Mouse (Mus musculus): Measurements from ENCODE around the gene Parn. TPM values are rescaled to one million over a fixed set of nuclear protein-coding genes. Genes with fewer than 3 reads are reported as not detected.
A peak's percentile ranks its signal among the peaks of the same experiment; 100 is the strongest.

The Parn gene
- total RNA-seq, 2 experiments from 2014 or later = 27.7 to 30.8 TPM

- DNase-seq (ENCODE audit: low spot score in 2 of 2) = peak in 1 of 2 experiments; percentile 20
These were observed 176.2 kb downstream of the Parn start for GRCm38 (mm10) chr16:13491776-13492175.

Other genes starting within 250 kb of the Parn start
- gene Bfar, start 3.7 kb upstream of the Parn start, total RNA-seq (2021) = 10 to 100 TPM; 44.9 to 46.0 TPM
- gene 3110001I22Rik, start 3.8 kb upstream of the Parn start, total RNA-seq (2021) = 1 to 10 TPM; 3.1 to 4.2 TPM
- not detected for gene Pla2g10, start 62.8 kb upstream of the Parn start, total RNA-seq (2021)
- 10 to 100 TPM; 43.5 to 47.5 TPM for gene Rrn3, start 112.5 kb upstream of the Parn start, total RNA-seq (2021)
- gene Ntan1, start 150.7 kb upstream of the Parn start, total RNA-seq (2021) = 10 to 100 TPM; 81.7 to 85.0 TPM
- 10 to 100 TPM; 70.4 to 78.1 TPM for gene Pdxdc1, start 235.0 kb upstream of the Parn start, total RNA-seq (2021)
- gene Mpv17l, start 235.0 kb upstream of the Parn start, total RNA-seq (2021) = 10 to 100 TPM; 75.7 to 78.4 TPM